Mouse (Mus musculus): Measurements from ENCODE around the gene Hnrnpab.
A peak's percentile ranks its signal among the peaks of the same experiment; 100 is the strongest.

The Hnrnpab gene

DNA sequence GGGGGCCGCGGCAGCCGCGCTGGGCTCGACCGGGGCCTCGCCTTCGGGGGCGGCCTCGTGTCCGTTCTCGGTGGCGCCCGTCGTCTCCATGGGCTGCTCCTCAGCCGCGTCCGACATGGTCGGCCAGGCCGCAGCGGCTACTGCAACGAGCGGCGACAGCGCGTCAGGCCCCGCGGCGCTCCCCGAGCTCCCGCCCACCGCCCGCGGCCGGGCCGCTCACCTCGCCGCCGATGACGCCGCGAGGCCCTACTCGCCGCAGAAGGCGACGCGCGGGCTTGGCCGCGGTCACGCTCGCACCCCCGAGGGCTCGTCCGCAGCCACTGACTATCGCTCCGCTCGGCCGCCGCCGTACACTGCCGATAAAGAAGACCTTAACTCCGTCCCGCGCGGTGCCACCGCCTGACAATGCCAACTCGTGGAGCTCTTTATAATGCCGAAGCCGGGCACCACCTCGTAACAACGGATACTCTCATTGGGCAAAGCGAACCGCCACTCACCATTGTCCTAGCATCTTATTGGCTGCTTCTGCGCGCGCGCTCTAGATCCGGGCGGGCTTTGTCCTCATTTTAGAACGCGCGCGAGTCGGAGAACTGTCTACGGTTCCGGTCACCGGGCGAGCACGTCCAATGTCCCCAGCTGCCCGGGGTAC, at the start of gene Hnrnpab:
Hnrnpab (minus strand) TSS at position 401 of the 649 bp plus-strand sequence.
- DNase-seq (ENCODE audit: low spot score), result peak; percentile 99

DNA sequence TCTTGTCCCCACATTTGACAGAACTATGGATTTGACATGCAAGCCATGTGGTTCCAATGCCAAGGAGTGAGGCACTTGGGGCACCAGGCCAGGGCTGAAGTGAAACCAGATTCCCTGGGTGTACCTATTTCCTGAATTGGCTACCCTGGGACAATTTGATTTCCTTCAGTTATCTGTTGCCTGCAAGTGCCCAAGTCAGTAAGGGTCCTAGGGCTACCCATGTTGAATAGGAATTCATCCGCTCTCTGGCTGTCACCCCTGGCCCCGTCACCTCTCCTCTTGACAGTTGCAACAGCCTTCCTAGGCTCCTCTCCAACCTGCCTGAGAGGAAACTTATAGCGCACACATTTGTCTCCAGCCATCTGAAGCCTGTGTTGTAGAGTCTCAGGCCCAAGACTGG, 48.2 kb upstream of the Hnrnpab start:
- no peak for DNase-seq (ENCODE audit: low spot score)

DNA sequence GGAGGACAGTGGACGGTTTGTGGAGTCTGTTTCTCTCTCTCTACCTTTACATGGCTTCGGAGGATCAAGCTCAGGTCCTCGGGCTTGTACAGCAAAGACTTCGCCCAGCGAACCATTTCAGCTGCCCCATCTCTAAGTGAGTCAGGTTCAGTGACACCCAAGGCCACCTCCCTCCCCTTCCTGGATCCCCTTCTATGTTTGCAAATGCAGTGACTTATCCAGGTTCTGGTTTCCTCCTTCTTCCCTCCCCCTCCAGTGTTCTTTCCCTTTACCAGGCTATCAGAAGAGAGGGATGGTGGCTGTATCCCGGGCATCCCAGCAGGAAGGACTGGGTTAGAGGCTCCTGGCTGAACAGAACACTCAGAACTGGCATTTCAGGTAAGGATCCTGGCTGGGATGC, 47.1 kb upstream of the Hnrnpab start:
- no peak for DNase-seq (ENCODE audit: low spot score)

DNA sequence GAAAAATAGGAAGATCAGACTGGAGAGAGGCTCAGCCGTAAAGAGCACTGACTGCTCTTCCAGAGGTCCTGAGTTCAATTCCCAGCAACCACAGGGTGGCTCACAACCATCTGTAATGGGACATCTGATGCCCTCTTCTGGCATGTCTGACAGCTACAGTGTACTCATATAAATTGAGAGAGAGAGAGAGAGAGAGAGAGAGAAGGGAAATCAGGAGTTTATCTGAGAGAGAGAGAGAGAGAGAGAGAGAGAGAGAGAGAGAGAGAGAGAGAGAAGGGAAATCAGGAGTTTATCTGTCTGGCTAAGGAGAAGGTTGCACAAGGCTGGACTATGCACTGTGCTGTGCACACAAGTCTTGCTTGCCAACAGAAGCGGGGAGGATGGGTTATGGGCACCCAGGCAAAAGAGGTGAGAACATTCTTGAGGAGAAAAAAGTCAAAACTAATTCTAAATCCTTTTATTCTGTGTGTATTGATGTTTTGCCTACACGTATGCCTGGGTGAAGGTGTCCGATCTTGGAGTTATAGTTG, 46.3 kb upstream of the Hnrnpab start:
- DNase-seq (ENCODE audit: low spot score), result no peak

DNA sequence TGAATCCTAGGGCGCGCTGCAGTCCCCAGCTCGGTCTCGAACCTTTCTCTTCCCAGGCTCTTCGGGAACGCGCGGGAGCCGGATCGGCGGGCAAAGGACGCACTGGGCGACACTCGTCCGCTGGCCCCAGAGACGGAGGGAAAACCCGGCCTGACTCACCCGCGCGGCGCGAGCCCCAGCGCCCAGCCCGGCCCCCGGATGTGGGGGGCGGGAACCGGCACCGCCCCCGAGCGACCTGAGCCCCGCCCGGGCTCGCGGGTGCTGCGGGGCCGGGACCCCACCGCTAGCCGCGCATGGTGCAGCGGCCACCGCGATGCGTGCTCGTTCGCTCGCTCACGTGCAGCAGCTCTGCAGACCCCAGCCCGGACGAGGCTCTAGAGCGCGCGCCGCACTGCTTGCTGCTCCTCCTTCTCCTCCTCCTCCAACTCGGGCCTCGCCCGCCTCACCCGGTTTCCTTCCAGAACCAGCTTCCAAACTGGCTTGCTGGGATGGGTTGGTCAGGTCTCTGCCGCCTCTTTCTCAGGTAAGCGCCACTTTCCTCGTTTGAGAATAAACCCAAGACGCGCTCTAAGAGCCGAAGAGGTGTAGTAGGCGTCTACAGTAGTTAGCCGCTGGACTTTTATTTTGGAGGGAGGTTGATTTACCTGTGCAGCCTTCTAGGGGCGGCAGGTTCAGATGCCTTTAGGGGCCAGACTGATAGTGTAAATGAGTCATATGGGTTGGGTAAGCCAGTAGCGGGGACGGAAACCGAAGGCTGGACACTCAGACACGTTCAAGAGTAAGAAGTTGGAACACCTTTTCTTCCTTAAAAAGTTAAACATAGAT, 44.3 kb upstream of the Hnrnpab start, which contains the start of the genes N4bp3 and D930048N14Rik:
N4bp3 (minus strand) TSS at position 152 of the 825 bp plus-strand sequence.
D930048N14Rik (plus strand) TSS at position 264 of the 825 bp plus-strand sequence.
- DNase-seq (ENCODE audit: low spot score), result peak; percentile 86

DNA sequence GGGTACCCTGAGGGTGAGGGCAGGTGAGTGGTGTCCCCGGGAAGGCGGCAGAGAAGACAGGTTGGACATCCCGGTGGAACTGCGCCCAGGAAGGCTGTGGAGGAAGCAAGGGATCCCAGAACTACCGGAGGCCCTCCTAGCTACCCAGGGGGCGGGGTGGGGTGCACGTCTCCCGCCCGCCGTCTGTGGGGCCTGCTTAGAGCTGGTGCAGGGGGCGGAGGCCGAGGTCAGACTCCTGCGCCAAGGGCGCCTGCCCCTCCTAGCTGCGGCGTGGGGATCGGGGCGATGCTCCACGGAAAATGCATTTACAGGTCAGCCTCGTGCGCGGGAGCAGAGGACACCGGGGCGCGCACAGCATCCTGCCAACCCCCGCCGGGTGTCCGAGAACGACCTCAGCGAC, 43.6 kb upstream of the Hnrnpab start:
- no peak for DNase-seq (ENCODE audit: low spot score)

DNA sequence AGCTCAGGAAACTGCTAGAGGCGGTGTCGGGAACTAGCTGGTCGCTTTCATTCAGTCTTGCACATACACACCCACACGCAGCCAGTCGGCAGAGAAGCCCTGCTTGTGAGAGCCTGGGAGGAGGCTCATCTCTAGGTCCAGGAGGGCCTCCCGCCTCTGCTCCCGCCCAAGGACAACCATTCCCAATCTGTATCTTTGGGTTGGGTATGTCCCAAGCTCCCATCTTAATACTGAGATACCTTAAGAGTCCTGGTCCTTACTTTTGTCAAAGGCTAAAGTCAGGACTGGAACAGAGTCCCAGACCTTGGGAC, 43.2 kb upstream of the Hnrnpab start:
- peak; percentile 58 for DNase-seq (ENCODE audit: low spot score)

DNA sequence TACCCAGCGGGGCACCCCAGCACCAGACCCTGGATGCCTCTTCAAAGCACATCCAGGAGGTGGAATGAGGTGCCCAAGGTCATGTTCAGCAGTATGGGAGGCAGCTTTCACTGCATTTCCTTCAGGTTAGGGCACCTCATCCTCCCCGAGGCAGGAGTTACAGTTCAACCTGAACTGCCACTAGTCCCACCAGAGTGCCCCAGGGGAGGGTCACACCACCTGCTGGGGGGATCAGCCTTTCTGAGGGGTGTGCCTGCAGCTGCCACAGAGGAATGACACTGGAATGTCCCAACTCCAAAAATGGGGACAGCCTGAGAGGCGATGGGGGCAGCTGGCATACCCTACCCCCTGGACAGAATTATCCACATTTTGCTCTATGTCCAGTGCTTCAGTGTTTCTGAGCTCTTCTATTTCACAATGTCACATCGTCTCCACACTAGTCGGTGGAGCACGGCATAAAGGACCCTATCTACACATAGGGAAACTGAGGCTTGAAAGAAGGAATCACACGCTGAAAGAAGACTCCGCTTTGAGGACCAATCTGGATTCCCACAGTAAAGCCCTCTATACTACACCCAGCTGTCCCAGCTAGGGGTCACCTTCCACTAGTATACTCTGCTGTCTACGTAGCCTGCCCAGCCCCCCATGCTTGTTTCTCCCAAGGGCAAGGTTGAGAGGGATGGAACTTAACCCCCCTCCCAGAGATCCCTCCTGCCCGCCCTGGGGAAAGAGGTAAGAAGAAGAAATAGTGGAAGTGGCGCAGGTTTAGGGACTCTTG, 42.7 kb upstream of the Hnrnpab start:
- DNase-seq (ENCODE audit: low spot score), result peak; percentile 14

DNA sequence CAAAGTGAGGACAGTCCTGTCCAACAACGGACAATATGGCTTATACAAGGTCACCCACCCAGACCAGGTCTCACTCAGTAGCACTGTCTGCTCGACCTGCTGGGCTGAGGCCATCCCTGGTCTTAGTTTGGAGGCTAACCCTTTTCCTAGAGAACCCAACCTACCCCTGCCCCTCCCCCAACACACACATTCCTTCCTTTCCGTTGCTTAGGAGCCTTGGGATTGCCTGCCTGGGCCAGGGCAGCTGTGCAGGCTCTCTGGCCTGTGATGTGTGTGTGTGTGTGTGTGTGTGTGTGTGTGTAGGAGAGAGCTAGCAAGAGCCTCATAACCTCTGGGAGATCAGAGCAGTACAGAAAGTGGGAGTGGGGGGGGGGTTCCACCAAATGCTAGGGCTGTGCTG, 41.9 kb upstream of the Hnrnpab start:
- DNase-seq (ENCODE audit: low spot score), result peak; percentile 76

DNA sequence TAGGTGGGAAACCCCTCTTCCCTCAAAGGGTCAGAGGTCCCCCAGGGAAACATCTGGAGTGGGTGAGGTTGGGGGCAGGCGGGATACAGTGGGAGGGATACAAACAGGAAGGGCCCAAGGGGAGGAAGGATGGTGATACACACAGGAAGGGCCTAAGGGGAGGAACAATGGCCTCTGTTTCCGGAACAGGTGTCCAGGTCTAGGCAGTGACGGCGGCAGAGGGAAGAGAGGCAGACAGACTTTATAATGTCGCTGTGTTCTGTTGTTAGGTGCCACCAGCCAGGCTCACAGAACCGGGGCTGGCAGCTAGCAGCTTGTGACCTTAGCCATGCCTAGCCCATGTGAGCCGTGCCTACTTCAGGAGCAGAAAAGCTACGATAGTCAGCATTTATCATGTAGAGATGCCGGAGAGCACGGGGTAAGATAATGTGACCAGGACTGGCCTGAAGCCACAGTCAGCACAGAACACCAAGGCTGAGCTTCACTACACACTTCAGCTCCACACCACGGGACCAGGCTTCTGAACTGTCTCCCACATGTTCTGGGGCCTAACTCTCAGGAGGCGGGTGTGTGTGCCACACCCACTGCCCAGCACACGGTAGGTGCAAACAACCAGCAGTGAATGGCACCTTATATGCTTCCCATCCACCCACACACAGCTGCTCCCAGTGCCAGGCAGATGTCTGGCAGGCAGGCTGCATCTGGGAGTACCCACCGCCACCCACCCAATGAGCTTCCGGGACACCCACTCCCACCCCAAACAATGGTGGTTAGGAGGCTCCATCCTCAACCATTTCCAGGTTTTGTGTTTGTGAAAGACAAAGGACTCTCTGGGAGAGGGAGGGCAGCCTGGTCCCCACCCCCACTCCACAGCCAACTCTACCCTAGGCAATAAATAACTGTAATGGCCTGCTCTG, 40.4 kb upstream of the Hnrnpab start:
- peak; percentile 36 for DNase-seq (ENCODE audit: low spot score)

DNA sequence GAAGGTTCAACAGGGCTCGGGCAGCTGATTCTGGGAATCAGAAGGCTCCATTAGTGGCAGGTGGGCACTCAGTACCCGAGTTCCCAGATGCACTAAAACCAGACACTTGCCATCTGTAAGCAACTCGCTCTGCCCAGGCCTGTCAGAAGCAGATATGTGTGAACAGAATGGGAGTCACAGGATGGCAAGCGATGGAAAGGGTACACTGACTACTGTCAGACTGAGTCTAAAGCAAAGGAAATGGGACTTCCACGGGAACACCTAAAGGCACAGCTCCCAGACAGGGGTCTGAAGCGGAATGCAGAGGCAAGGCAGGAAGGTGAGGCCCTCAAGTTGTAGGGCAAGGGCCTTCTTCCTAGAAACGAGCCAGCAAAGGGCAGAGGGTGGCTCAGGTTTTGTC, 39.6 kb upstream of the Hnrnpab start:
- no peak for DNase-seq (ENCODE audit: low spot score)

DNA sequence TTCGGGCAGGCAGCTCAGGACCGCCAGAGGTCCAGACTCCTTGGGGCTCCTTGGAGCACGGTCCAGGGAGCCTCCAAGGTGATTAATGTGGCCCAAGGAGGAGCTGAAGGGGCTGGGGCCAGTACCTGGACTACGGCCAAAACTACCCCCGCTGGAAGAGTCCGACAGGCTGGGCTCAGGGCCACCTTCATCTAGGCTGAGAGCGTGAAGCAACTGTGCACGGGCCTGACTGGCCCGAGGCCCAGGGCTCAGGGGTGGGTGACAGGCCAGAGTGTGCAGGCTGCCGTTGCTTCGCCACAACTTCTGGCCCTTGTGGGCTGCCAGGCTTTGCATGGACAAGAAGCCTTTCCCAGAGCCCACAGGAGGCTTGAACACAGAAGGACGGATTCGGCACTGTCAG, 38.6 kb upstream of the Hnrnpab start:
- no peak for DNase-seq (ENCODE audit: low spot score)

DNA sequence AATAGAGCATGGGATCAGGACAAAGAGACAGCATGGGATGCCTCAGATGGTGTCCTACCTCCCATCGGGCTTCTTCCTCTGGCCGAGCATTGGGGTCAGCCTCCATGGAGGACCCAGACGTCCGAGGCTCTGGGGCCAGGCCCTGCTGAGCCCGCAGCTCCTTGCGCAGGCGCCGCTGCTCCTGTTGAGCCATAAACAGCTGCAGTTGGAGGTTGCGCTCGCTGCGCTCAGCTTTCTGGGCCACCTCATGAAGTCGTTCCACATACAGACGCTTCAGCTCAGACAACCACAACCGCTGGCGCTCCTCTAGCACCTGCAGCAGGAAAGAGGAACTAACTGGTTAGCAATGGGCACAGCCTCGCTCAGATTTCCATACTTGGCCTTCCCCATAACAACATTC, 37.6 kb upstream of the Hnrnpab start:
- DNase-seq (ENCODE audit: low spot score), result no peak

DNA sequence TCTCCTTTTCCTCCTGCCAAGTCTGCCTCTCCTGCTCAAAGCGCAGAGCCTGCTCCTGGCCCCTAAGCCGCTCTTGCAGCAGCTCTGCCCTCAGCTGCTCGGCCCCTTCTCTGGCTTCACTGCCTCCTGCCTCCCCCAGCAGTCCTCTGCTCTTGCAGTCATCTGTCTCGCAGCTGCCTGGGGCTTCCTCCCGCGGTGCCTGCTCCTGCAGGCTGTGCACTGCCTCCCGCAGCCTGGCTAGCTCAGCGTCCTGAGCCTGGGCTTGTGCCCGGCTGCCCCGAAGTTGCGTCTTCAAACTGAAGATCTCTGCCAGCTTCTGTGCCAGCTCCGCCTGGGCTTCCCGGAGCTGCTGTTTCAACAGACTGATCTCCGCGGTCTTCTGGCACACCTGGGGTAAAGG, 37.1 kb upstream of the Hnrnpab start:
- no peak for DNase-seq (ENCODE audit: low spot score)

DNA sequence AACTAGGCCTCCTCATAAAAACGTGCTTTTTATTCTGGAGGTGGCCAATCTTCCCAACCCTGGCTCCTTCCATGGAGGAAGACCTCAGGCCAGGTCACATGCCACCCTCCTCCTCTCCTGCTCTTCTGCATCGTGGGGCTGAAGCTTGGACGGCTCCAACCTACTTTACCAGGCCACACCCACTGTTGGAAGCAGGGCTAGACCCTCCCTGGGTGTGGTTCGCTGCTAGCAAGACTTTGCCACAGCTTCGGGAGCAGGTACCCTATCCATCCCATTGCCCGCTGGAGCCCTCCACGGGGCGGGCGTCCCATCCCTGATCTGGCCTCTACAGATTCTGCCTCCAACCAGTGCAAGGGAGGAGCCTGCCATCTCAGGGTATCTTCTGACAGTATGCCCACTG, 36.6 kb upstream of the Hnrnpab start:
- no peak for DNase-seq (ENCODE audit: low spot score)

DNA sequence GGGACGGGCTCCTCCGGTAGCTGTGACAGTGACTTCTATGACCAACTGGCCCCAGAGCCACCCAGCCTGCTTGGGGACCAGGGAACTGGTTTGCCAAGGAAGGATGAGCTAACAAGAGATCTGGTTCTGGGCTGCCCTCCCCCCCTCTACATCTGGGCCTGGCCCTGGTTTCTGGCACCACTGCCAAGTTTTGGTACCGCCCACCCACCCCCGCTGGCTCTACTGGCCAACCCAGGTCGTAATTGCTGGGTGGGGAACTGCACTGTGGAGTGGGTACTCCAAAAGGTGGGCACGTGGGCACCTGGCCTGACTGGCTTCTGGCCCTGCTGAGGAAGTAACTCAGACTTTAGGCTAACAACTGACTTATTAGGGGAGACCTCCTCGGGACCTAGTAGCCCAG, 34.1 kb upstream of the Hnrnpab start:
- DNase-seq (ENCODE audit: low spot score), result no peak

DNA sequence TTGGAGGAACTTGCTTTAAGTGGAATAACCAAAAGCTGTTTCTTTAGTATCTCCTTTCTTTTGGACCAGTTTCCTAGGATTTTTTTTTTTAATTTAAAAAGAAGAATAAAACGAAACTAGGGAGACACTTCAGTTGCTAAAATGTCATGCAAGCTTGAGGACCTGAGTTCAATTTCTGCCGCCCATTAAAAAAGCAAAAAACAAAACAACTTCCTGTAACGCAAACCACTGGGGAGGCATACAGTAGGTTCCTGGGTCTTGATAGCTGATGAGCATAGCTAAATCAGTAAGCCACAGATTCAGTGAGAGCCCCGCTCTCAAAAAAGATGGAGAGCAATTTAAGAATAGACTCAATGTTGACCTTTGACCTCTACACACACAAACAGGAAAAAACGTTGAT, 31.9 kb upstream of the Hnrnpab start:
- DNase-seq (ENCODE audit: low spot score), result no peak

DNA sequence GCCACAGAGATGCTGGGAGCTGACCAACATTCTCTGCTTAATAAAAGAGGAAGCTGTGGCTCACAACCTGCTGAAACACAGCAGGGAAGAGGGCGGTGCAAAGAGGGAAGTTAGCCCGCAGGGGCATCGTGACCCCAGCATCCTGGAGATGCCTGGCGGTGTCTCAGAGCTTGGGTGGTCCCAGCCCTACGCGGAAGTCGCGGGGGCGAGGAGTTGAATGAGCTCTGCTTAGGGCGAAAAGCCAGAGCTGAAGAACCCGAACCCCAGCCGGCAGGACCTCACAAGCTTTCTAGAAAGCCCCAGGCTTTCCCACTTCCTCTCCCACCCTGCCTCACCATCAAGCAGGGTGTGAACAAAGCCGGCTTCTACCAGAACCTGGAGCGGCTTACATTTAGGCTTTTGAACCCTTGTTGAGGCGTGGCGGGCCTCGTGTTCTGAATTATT, 31.3 kb upstream of the Hnrnpab start:
- DNase-seq (ENCODE audit: low spot score), result peak; percentile 86

DNA sequence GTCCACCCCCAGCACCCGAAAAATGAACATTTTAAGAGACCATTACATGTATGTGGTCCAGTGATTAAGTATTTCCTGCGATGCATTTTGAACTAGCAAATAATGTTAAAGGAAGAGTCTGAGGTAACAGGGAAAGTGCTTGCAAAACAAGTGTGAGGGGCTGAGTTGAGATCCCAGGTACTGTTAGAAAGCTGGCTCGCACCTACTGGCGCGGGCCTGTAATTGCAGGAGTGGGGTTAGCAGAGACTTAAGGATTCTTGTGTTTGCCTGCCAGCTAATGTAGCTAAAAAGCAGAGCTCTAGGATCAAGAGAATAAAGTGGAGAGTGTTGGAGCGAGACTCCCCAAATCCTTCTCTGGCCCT, 29.7 kb upstream of the Hnrnpab start:
- DNase-seq (ENCODE audit: low spot score), result peak; percentile 85

DNA sequence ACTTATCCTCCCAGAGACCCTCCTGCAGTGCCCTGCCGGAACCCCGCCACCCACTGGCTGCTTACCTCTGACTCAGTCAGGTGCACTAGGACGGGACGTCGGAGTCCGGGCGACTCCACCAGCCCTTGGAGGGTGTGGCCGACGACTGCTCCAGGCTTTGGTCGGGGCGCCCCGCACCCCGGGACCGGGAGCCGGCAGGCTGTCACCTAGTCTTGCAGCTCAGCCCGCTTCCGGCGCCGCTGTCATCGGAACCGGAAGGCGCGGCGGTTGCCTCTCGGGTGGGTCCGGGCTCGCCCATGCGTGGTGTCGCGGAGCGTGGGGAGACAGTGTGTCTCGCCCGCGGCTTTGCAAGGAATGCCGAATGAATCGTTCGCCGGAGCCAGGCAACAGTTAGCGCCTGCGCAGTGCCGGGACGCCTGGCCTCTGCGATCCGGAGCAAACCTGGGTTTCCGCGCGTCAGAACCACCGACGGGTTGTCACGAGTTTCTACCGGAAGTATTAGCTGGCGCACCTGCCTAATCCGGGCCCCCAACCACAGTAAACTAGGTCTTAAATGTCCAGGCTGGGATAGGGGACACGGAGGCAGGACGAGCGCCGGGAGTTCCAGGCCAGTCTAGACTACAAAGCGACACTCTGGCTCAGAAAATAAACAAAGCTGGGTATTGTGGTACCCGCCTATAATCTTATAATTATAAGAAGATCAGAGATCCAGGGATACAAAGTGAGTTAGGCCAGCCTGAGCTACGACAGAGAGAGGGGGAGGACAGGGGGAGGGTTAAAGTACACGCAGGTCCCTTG, 29.1 kb upstream of the Hnrnpab start, which contains the start of gene Rmnd5b:
Rmnd5b (minus strand) TSS at position 372 of the 798 bp plus-strand sequence.
- DNase-seq (ENCODE audit: low spot score), result peak; percentile 86

DNA sequence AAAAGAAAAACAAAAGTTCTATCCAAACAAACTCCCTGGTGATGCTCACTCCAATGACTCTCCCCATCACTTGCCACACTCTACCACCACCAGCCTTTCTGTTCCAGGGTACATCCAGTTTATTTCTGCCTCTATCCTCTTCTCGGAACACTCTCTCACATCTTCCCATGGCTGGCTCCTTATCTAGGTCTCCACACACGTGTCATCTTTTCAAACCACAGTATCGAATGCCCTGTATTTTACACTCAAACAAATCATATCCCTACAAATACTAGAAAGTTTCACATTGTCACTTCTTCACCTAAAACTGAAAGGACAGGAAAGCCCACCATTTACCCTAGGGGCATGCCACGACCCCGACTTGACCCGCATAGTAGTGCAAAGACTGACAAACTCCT, 28.5 kb upstream of the Hnrnpab start:
- no peak for DNase-seq (ENCODE audit: low spot score)
